Mouse (Mus musculus) mesoderm, embryonic 11.5 days (tissue): ENCODE measurements around the gene Pycr2.
A peak's percentile ranks its signal among the peaks of the same experiment; 100 is the strongest.
"Not testable (repeated sequence)": the region's sequence is repeated elsewhere in the genome, so short reads cannot be mapped to it uniquely, and the experiment has no call there.

Experiments used
- DNase-seq: peaks from one replicate; pipeline ENCODE4 v3.0.0-alpha.2; 2012; ENCODE audit warnings: low read depth, low spot score

The Pycr2 gene

GRCm38 (mm10) chr1:180905307-180905706, 1.2 kb downstream of the Pycr2 start:
- no peak for DNase-seq

- no peak for DNase-seq
Measured at GRCm38 (mm10) chr1:180905876-180906275, 1.8 kb downstream of the Pycr2 start.

GRCm38 (mm10) chr1:180906461-180907147, 2.5 kb downstream of the Pycr2 start:
- no peak for DNase-seq

GRCm38 (mm10) chr1:180911138-180911537, 7.0 kb downstream of the Pycr2 start:
- DNase-seq, result no peak

GRCm38 (mm10) chr1:180911653-180912287, 7.7 kb downstream of the Pycr2 start:
- DNase-seq, result no peak

GRCm38 (mm10) chr1:180912792-180913191, 8.7 kb downstream of the Pycr2 start:
- no peak for DNase-seq

GRCm38 (mm10) chr1:180913797-180914196, 9.7 kb downstream of the Pycr2 start:
- peak; percentile 51 for DNase-seq

- DNase-seq, result no peak
Measured at GRCm38 (mm10) chr1:180916425-180916824, 12.3 kb downstream of the Pycr2 start.

- DNase-seq, result no peak
Measured at GRCm38 (mm10) chr1:180917053-180917452, 13.0 kb downstream of the Pycr2 start.

- DNase-seq, result no peak
Measured at GRCm38 (mm10) chr1:180919686-180920085, 15.6 kb downstream of the Pycr2 start.

- DNase-seq, result no peak
Measured at GRCm38 (mm10) chr1:180922273-180923048, 18.4 kb downstream of the Pycr2 start.

GRCm38 (mm10) chr1:180924737-180925136, 20.6 kb downstream of the Pycr2 start:
- no peak for DNase-seq

- DNase-seq, result no peak
Measured at GRCm38 (mm10) chr1:180926286-180926685, 22.2 kb downstream of the Pycr2 start.

- no peak for DNase-seq
Measured at GRCm38 (mm10) chr1:180929599-180929998, 25.5 kb downstream of the Pycr2 start.

- no peak for DNase-seq
Measured at GRCm38 (mm10) chr1:180931106-180931505, 27.0 kb downstream of the Pycr2 start.

GRCm38 (mm10) chr1:180933659-180934058, 29.6 kb downstream of the Pycr2 start:
- DNase-seq, result no peak

- DNase-seq, result no peak
Measured at GRCm38 (mm10) chr1:180934467-180935419, 30.6 kb downstream of the Pycr2 start, which contains the start of gene Lefty1. TSS of gene Lefty1 (plus strand) at chr1:180935022.

- DNase-seq, result not testable (repeated sequence)
Measured at GRCm38 (mm10) chr1:180936610-180937398, 32.7 kb downstream of the Pycr2 start.

- DNase-seq, result not testable (repeated sequence)
Measured at GRCm38 (mm10) chr1:180937631-180938030, 33.5 kb downstream of the Pycr2 start.

- not testable (repeated sequence) for DNase-seq
Measured at GRCm38 (mm10) chr1:180938781-180939180, 34.7 kb downstream of the Pycr2 start.
